Mouse (Mus musculus): ENCODE data around the gene Heatr4. TPM values are rescaled to one million over a fixed set of nuclear protein-coding genes. Genes with fewer than 3 reads are reported as not detected.

Heatr4 gene
- polyA plus RNA-seq, 1 experiment from 2014 or later, result not detected

DNA sequence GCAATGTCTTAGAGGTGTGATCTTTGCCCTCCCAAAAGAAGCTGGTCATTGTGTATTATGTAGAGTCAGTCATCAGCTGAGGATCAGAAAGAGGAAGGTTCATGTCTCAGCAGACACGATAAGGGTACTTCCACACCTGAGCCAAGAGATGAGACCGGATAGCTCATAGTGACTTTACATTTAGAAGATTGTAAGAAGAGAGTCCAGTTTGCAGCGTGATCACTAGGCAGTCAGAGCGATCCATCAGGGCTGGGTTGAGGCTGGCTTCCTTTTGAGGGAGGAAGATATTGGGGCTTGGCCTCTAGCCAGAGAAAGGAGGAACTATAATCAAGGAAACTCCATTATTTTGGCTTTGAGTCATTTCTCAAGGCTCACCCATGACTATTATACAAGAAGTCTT, 56.9 kb downstream of the Heatr4 start:
- H3K4me1 ChIP-seq (replicated peaks; ENCODE audit: control insufficient read depth, insufficient read depth, low read length), result peaks cover 19% of the 10 kb centered on the region
- ATAC-seq (ENCODE audit: low read depth), result no peak
- H3K9me3 ChIP-seq (ENCODE audit: control insufficient read depth, low read length), result no peaks in the 10 kb centered on the region
- WGBS, result 67% methylated on average over 4 of the region's 4 CpGs
- H3K27ac ChIP-seq (ENCODE audit: low read length), result peak overlapping the region; percentile 52; the same call in 1 of the 2 replicates
- no peaks in the 10 kb centered on the region for H3K36me3 ChIP-seq (ENCODE audit: control insufficient read depth, insufficient read depth, low read length)
- no peak overlapping the region for H3K4me3 ChIP-seq (ENCODE audit: low read length)
- H3K9ac ChIP-seq (ENCODE audit: low read length), result no peak overlapping the region
- H3K4me2 ChIP-seq (ENCODE audit: low read depth, low read length), result no peak overlapping the region
- no peaks in the 10 kb centered on the region for H3K27me3 ChIP-seq (ENCODE audit: control insufficient read depth, insufficient read depth, low read depth, low read length)

DNA sequence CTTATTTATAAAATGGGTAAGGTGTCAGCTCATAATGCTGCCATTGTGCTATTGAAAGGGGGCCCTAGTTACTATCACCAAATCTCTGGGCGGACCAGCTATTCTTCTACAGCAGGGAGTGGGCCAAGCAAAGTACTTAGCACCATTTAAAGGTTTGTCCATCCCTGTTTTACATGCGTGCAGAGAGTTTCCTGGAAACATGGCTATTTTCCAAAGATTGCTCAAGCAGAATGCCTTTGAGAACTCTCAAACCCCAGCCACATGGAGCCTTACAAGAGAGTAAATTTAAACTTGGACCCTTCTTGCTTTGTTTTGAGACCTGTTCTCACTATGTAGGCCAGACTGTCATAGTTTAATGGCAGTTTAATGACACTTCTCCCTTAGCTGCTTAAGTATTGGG, 58.6 kb downstream of the Heatr4 start:
- Histone ChIP-seq H3K27ac (ENCODE audit: low read length) (peak overlapping the region; percentile 9; the same call in 1 of the 2 replicates), H3K9me3 (ENCODE audit: control insufficient read depth, low read length) (no peaks in the 10 kb centered on the region), H3K4me3 (ENCODE audit: low read length) (no peak overlapping the region), H3K36me3 (ENCODE audit: control insufficient read depth, insufficient read depth, low read length) (no peaks in the 10 kb centered on the region), H3K4me2 (ENCODE audit: low read depth, low read length) (no peak overlapping the region), H3K9ac (ENCODE audit: low read length) (no peak overlapping the region), H3K4me1 (replicated peaks; ENCODE audit: control insufficient read depth, insufficient read depth, low read length) (peaks cover 19% of the 10 kb centered on the region), H3K27me3 (ENCODE audit: control insufficient read depth, insufficient read depth, low read depth, low read length) (no peaks in the 10 kb centered on the region)
- ATAC-seq (ENCODE audit: low read depth), result no peak
- WGBS, result 30% methylated on average over 2 of the region's 2 CpGs

DNA sequence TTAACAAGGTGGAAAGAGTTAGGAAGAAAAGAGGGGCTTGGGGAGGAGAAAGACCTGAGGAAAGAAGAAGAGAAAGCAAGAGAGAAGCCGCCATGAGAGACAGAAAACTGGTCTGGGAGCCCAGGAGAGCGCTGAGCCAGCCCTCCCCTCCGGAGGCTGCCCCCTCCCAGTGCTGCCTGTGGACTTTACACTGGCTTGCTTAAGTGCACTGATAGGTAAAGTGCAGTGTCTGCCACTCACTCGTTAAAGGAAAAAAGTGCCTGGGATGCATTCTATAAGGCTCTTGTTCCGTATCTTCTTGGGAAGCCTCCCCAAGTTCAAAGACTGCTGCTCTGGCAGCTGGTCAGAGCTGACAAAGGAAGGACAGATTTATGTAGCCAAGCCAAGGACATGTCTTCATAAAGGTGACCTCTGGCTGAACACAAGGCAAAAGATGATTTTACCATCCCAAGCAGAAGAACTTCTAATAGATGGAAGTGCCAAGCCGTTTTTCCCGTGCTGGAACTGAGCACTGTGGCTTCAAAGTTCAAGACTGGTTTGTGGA, 59.4 kb downstream of the Heatr4 start:
- no peak for ATAC-seq (ENCODE audit: low read depth)
- Histone ChIP-seq H3K9ac (ENCODE audit: low read length) (0 out of 2 replicates have a peak overlapping the region, but pooled peaks have one; percentile 12), H3K27ac (ENCODE audit: low read length) (no peak overlapping the region), H3K4me1 (replicated peaks; ENCODE audit: control insufficient read depth, insufficient read depth, low read length) (peaks cover 24% of the 10 kb centered on the region), H3K36me3 (ENCODE audit: control insufficient read depth, insufficient read depth, low read length) (no peaks in the 10 kb centered on the region), H3K27me3 (ENCODE audit: control insufficient read depth, insufficient read depth, low read depth, low read length) (no peaks in the 10 kb centered on the region), H3K4me3 (ENCODE audit: low read length) (no peak overlapping the region), H3K4me2 (ENCODE audit: low read depth, low read length) (0 out of 2 replicates have a peak overlapping the region, but pooled peaks have one; percentile 14), H3K9me3 (ENCODE audit: control insufficient read depth, low read length) (no peaks in the 10 kb centered on the region)
- 48% methylated on average over 7 of the region's 7 CpGs for WGBS

DNA sequence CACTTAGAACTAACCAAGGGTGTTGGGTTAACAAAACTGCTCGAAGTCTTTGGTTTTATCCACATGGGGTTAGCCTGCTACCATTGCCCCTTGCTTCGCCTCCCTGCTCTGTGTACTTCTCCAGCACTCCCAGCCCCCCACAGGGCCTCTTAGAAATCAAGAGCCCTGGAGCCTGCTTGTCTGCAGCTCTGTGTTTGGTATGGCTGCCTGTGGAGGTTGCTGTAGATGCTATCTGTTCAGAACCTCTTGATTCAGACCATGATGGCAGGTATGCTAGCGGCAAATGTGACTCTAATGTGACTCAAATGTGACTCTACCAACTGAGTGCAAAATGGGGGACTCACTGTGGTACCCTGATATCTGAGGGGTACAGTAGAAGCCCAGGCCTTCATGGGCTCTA, 60.3 kb downstream of the Heatr4 start:
- Histone ChIP-seq H3K9ac (ENCODE audit: low read length) (no peak overlapping the region), H3K36me3 (ENCODE audit: control insufficient read depth, insufficient read depth, low read length) (no peaks in the 10 kb centered on the region), H3K4me2 (ENCODE audit: low read depth, low read length) (no peak overlapping the region), H3K4me1 (replicated peaks; ENCODE audit: control insufficient read depth, insufficient read depth, low read length) (peaks cover 26% of the 10 kb centered on the region), H3K9me3 (ENCODE audit: control insufficient read depth, low read length) (no peaks in the 10 kb centered on the region), H3K27me3 (ENCODE audit: control insufficient read depth, insufficient read depth, low read depth, low read length) (no peaks in the 10 kb centered on the region), H3K4me3 (ENCODE audit: low read length) (no peak overlapping the region), H3K27ac (ENCODE audit: low read length) (no peak overlapping the region)
- 64% methylated on average over 3 of the region's 3 CpGs for WGBS
- no peak for ATAC-seq (ENCODE audit: low read depth)

DNA sequence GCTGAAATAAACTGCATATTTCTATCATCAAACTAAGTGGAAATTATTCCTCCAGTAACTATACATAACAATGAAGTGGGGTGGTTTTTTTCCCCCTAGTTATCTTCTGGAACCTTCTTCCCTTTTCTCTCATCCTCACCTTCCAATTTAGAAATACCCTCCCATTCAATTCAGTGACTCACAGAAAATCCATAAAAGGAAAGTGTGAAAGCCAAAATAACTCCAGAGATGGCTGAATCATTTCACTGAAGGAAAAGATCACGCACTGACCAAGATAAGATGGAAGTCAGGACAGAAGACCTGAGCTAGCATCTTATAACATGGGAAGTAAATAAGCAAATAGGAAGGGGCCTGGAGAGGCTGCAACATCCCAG, 61.2 kb downstream of the Heatr4 start:
- Histone ChIP-seq H3K9me3 (ENCODE audit: control insufficient read depth, low read length) (no peaks in the 10 kb centered on the region), H3K4me2 (ENCODE audit: low read depth, low read length) (no peak overlapping the region), H3K4me3 (ENCODE audit: low read length) (no peak overlapping the region), H3K27ac (ENCODE audit: low read length) (no peak overlapping the region), H3K36me3 (ENCODE audit: control insufficient read depth, insufficient read depth, low read length) (no peaks in the 10 kb centered on the region), H3K27me3 (ENCODE audit: control insufficient read depth, insufficient read depth, low read depth, low read length) (no peaks in the 10 kb centered on the region), H3K9ac (ENCODE audit: low read length) (no peak overlapping the region), H3K4me1 (replicated peaks; ENCODE audit: control insufficient read depth, insufficient read depth, low read length) (peaks cover 26% of the 10 kb centered on the region)
- ATAC-seq (ENCODE audit: low read depth), result no peak
- WGBS, result 65% methylated on average over 1 of the region's 1 CpGs

DNA sequence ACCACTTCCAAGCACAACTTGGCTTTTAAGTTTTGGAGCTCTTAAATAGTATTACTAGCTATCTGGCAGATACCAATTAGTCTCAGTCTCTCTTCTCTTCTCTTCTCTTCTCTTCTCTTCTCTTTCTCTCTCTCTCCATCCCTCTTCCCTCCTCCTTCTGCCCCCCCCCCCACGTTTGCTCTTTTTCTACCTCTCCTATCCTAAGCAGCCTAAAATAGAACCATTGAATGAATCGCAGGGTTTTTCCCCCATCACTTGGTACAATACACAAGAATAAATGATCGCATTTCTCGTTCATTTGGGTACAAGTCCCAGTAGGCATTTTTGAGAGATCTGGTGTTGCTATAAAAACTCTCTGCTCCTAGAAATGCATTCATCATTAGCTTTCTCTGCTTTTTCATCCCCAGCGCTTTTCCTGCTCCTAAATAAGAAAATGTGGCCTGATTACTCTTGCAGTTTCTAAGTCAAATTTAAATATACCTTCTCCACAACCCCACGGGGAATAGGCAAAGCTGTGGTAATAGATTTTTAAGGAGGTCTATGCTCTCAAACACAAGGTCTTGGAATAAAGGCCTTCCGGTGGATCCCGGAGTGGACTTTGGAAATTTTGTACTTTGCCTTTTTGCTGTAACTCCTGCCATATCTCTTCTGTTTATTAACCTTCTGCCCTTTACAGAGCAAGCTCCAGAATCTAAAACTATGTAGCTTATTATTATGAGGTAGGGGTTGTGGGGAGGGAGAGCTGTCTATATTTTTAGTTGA, 61.7 kb downstream of the Heatr4 start:
- ATAC-seq (ENCODE audit: low read depth), result no peak
- Histone ChIP-seq H3K27ac (ENCODE audit: low read length) (peak overlapping the region; percentile 81), H3K9me3 (ENCODE audit: control insufficient read depth, low read length) (no peaks in the 10 kb centered on the region), H3K36me3 (ENCODE audit: control insufficient read depth, insufficient read depth, low read length) (no peaks in the 10 kb centered on the region), H3K4me1 (replicated peaks; ENCODE audit: control insufficient read depth, insufficient read depth, low read length) (peaks cover 23% of the 10 kb centered on the region), H3K9ac (ENCODE audit: low read length) (peak overlapping the region; percentile 61), H3K4me3 (ENCODE audit: low read length) (peak overlapping the region; percentile 82), H3K4me2 (ENCODE audit: low read depth, low read length) (peak overlapping the region; percentile 61), H3K27me3 (ENCODE audit: control insufficient read depth, insufficient read depth, low read depth, low read length) (no peaks in the 10 kb centered on the region)
- 16% methylated on average over 8 of the region's 8 CpGs for WGBS

DNA sequence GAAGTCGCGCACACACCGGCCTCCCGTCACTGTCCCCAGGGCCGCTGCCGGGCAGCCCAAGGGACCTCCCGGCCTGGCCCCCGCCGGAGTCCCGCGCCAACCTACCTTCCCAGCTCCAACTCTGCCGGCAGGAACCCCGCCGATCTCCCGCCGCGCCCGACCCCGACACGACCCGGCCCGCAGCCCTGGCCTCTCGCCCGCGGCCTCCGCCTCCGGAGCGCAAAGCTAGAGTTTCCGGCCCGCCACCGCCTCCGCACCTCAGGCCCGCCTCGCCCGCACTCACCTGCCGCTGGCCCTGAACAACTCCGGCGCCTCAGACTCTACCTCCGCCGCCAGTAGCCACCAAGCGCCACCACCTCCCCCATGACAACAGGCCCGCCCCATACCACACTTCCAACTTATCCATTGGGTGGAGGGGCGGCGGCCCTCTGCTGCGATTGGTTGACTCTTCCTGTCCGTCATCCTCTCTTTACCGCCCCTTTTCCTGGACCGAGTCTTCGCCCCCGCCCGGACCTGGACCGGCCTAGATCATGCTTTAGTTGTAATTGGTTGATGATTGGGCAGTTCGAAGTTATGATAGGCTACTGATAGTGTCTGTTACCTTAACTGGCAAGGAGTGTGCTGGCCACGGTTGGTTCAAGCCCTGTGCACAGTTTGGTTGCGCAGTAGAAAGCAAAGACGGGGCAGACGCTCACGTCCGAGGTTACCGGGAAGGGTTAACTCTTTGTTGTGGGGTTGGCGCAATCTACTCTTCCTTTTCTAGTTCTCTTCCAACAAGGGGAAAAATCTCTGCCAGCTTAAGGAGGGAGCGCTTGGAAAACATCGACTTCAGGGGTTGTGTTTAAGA, 62.9 kb downstream of the Heatr4 start, which contains the start of gene Numb:
Gene Numb, minus strand, starts transcription at position 400 of the 847 bp plus-strand sequence.
- WGBS, result 0% methylated on average over 50 of the region's 63 CpGs
- peaks cover 24% of the 10 kb centered on the region for H3K4me1 ChIP-seq (replicated peaks; ENCODE audit: control insufficient read depth, insufficient read depth, low read length)
- H3K4me2 ChIP-seq (ENCODE audit: low read depth, low read length), result peak within 1 kb of the TSS; percentile 86
- H3K4me3 ChIP-seq (ENCODE audit: low read length), result peak within 1 kb of the TSS; percentile 82
- peak within 1 kb of the TSS; percentile 88 for H3K27ac ChIP-seq (ENCODE audit: low read length)
- peak; percentile 99 for ATAC-seq (ENCODE audit: low read depth)
- H3K9me3 ChIP-seq (ENCODE audit: control insufficient read depth, low read length), result no peaks in the 10 kb centered on the region
- H3K36me3 ChIP-seq (ENCODE audit: control insufficient read depth, insufficient read depth, low read length), result no peaks in the 10 kb centered on the region
- peak within 1 kb of the TSS; percentile 88 for H3K9ac ChIP-seq (ENCODE audit: low read length)
- no peaks in the 10 kb centered on the region for H3K27me3 ChIP-seq (ENCODE audit: control insufficient read depth, insufficient read depth, low read depth, low read length)

DNA sequence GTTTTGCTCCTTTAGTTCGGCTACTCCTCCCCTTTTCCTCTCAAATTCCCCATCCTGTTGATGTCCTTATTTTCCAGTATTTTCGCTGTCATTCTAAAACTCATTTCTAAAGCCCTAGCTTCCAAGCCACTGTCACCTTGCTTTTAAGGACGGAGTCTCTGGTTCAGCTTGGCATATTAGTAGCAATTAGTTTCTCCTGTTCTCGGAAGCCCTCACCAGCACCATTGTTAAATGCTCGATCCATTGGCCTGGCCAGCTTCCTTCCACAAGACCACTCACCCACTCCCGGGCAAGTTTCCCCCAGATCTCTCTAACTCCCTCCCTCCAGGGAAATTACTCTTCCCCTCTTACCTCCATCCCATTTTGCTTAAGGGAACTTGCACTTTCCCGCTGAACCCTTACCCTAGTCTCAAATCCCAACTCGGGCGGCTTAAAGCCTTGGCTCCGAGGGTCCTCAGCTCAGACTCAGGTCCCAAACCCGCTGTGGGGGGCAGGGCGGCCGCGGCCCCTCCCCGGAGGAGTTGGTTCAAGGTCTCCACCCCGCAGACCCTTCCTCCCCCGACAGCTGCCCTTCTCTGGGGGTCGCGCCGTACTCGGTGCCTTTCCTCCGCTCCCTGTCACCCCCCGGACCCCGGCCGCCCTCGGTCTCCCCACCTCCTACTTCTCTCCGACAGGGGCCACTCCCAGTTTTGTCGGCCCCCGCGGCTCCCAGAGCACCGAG, 63.8 kb downstream of the Heatr4 start:
- WGBS, result under 1% methylated on average over 31 of the region's 31 CpGs
- Histone ChIP-seq H3K9ac (ENCODE audit: low read length) (peak overlapping the region; percentile 88), H3K9me3 (ENCODE audit: control insufficient read depth, low read length) (no peaks in the 10 kb centered on the region), H3K4me3 (ENCODE audit: low read length) (peak overlapping the region; percentile 82), H3K36me3 (ENCODE audit: control insufficient read depth, insufficient read depth, low read length) (no peaks in the 10 kb centered on the region), H3K27me3 (ENCODE audit: control insufficient read depth, insufficient read depth, low read depth, low read length) (no peaks in the 10 kb centered on the region), H3K4me2 (ENCODE audit: low read depth, low read length) (peak overlapping the region; percentile 86), H3K4me1 (replicated peaks; ENCODE audit: control insufficient read depth, insufficient read depth, low read length) (peaks cover 26% of the 10 kb centered on the region), H3K27ac (ENCODE audit: low read length) (peak overlapping the region; percentile 88)
- ATAC-seq (ENCODE audit: low read depth), result no peak
